Mouse (Mus musculus) embryo, embryonic 11 days (tissue): ENCODE measurements around the gene Olfr483.

Experiments
- DNase-seq: peaks from one replicate; pipeline ENCODE4 v3.0.0-alpha.2; 2015

Olfr483 gene

GRCm38 (mm10) chr7:108100549-108100948, at the start of gene Olfr483:
Gene Olfr483 (plus strand): TSS chr7:108100849.
- DNase-seq: no peak

- no peak for DNase-seq
These were observed 33.4 kb upstream of the Olfr483 start, which contains the start of gene Olfr480 for GRCm38 (mm10) chr7:108067246-108067645. Gene Olfr480 (minus strand): TSS chr7:108067346.

- no peak for DNase-seq
These were observed 21.1 kb upstream of the Olfr483 start, which contains the start of gene Olfr481 for GRCm38 (mm10) chr7:108079555-108079954. Gene Olfr481 (plus strand): TSS chr7:108079855.

GRCm38 (mm10) chr7:108097486-108097885, 3.2 kb upstream of the Olfr483 start, which contains the start of gene Olfr482:
Gene Olfr482 (minus strand): TSS chr7:108097586.
- no peak for DNase-seq

- no peak for DNase-seq
These were observed 20.0 kb downstream of the Olfr483 start for GRCm38 (mm10) chr7:108120681-108121080.

- DNase-seq: no peak
These were observed 20.8 kb downstream of the Olfr483 start for GRCm38 (mm10) chr7:108121416-108121815.

- no peak for DNase-seq
These were observed 26.7 kb downstream of the Olfr483 start, which contains the start of gene Olfr484 for GRCm38 (mm10) chr7:108127349-108127748. Gene Olfr484 (minus strand): TSS chr7:108127449.
